Mouse (Mus musculus) embryonic facial prominence, embryonic 14.5 days (tissue): ENCODE measurements at regions not wholly inside any gene's neighbourhood (a gene's known extent, or its start where the extent isn't known, plus 50 kb on each side); places are given as distances from the start of the nearest gene placed in this dataset.

ENCODE experiments used
- ATAC-seq: fragments of 200-750 bp; cut with Nextera tagmentation; 2 replicates; pipeline ENCODE4 v1.8.0; 2017; ENCODE audit warnings: low read depth, moderate number of reproducible peaks, moderate TSS enrichment
- DNase-seq: peaks from one replicate; pipeline ENCODE4 v3.0.0-alpha.2; 2015; ENCODE audit warnings: low spot score
- H3K27ac ChIP-seq: fragments of 300-500 bp; sonication (generic); replicated peaks from 2 replicates; pipeline ENCODE4 v1.5.1; 2014; ENCODE audit warnings: low read depth, mild to moderate bottlenecking, low read length, moderate library complexity
- H3K27me3 ChIP-seq: fragments of 300-500 bp; sonication (generic); replicated peaks from 2 replicates; pipeline ENCODE4 v1.6.1; 2014; ENCODE audit warnings: low read length; ENCODE audit not compliant: control insufficient read depth, insufficient read depth
- H3K36me3 ChIP-seq: fragments of 300-500 bp; sonication (generic); 2 replicates; pipeline ENCODE4 v1.6.1; 2014; ENCODE audit warnings: low read length, mixed read lengths; ENCODE audit not compliant: control insufficient read depth, insufficient read depth
- H3K4me1 ChIP-seq: fragments of 300-500 bp; sonication (generic); 2 replicates; pipeline ENCODE4 v1.6.1; 2014; ENCODE audit warnings: antibody characterized with exemption, low read length; ENCODE audit not compliant: control insufficient read depth, insufficient read depth
- H3K4me2 ChIP-seq: fragments of 300-500 bp; sonication (generic); 2 replicates; pipeline ENCODE4 v1.6.1; 2014; ENCODE audit warnings: low read depth, mild to moderate bottlenecking, low read length, moderate library complexity, mixed read lengths
- H3K4me3 ChIP-seq: fragments of 300-500 bp; sonication (generic); 2 replicates; pipeline ENCODE4 v1.5.1; 2014; ENCODE audit warnings: low read depth, mild to moderate bottlenecking, low read length
- H3K9ac ChIP-seq: fragments of 300-500 bp; sonication (generic); 2 replicates; pipeline ENCODE4 v1.6.1; 2014; ENCODE audit warnings: low read depth, mild to moderate bottlenecking, low read length, moderate library complexity, mixed read lengths
- H3K9me3 ChIP-seq: fragments of 300-500 bp; sonication (generic); 2 replicates; pipeline ENCODE4 v1.6.1; 2016; ENCODE audit warnings: low read length; ENCODE audit not compliant: control insufficient read depth
- WGBS: fragments of 180-500 bp; shearing (Covaris S2); extraction: QIAGEN DNeasy Blood & Tissue Kit; methylation state at CpG from one replicate; pipeline ENCODE4 v1.1.7; 2014; 5-methylcytosine and 5-hydroxymethylcytosine counted together

- H3K27ac ChIP-seq: no peak overlapping the region
- no peaks in the 10 kb centered on the region for H3K4me1 ChIP-seq
- H3K4me2 ChIP-seq: no peak overlapping the region
- no peak overlapping the region for H3K9ac ChIP-seq
- DNase-seq: no peak
- H3K4me3 ChIP-seq: no peak overlapping the region
- H3K27me3 ChIP-seq: no peaks in the 10 kb centered on the region
- 58% methylated on average over 3 of the region's 3 CpGs for WGBS
- no peaks in the 10 kb centered on the region for H3K9me3 ChIP-seq
- no peak for ATAC-seq
- H3K36me3 ChIP-seq: no peaks in the 10 kb centered on the region
Measured at GRCm38 (mm10) chr1:158170006-158170405, 186.1 kb downstream of the Brinp2 start.

- Histone ChIP-seq H3K27ac (no peak overlapping the region), H3K9ac (no peak overlapping the region), H3K9me3 (no peaks in the 10 kb centered on the region), H3K36me3 (no peaks in the 10 kb centered on the region), H3K4me3 (no peak overlapping the region), H3K4me1 (no peaks in the 10 kb centered on the region), H3K4me2 (no peak overlapping the region), H3K27me3 (no peaks in the 10 kb centered on the region)
- 57% methylated on average over 4 of the region's 4 CpGs for WGBS
- DNase-seq: no peak
- no peak for ATAC-seq
Measured at GRCm38 (mm10) chr1:158180095-158180494, 176.0 kb downstream of the Brinp2 start.

GRCm38 (mm10) chr1:158181296-158181695, 174.8 kb downstream of the Brinp2 start:
- Histone ChIP-seq H3K27ac (no peak overlapping the region), H3K4me1 (no peaks in the 10 kb centered on the region), H3K9ac (no peak overlapping the region), H3K9me3 (no peaks in the 10 kb centered on the region), H3K4me3 (no peak overlapping the region), H3K27me3 (no peaks in the 10 kb centered on the region), H3K36me3 (no peaks in the 10 kb centered on the region), H3K4me2 (no peak overlapping the region)
- no peak for DNase-seq
- no peak for ATAC-seq
- WGBS: 90% methylated on average over 1 of the region's 1 CpGs

- no peaks in the 10 kb centered on the region for H3K27me3 ChIP-seq
- DNase-seq (peak; percentile 62), ATAC-seq (no peak)
- WGBS: 42% methylated on average over 8 of the region's 8 CpGs
- no peak overlapping the region for H3K27ac ChIP-seq
- no peaks in the 10 kb centered on the region for H3K9me3 ChIP-seq
- no peaks in the 10 kb centered on the region for H3K36me3 ChIP-seq
- H3K9ac ChIP-seq: no peak overlapping the region
- H3K4me2 ChIP-seq: no peak overlapping the region
- peaks cover 4% of the 10 kb centered on the region for H3K4me1 ChIP-seq
- H3K4me3 ChIP-seq: no peak overlapping the region
Measured at GRCm38 (mm10) chr1:158187651-158188050, 168.5 kb downstream of the Brinp2 start.

GRCm38 (mm10) chr1:158192841-158193551, 163.1 kb downstream of the Brinp2 start:
- H3K9me3 ChIP-seq: no peaks in the 10 kb centered on the region
- no peak overlapping the region for H3K4me2 ChIP-seq
- DNase-seq (peak; percentile 80), ATAC-seq (peak; percentile 85)
- no peak overlapping the region for H3K4me3 ChIP-seq
- H3K9ac ChIP-seq: no peak overlapping the region
- H3K27me3 ChIP-seq: no peaks in the 10 kb centered on the region
- H3K27ac ChIP-seq: no peak overlapping the region
- H3K4me1 ChIP-seq: peaks cover 13% of the 10 kb centered on the region
- H3K36me3 ChIP-seq: no peaks in the 10 kb centered on the region
- 34% methylated on average over 12 of the region's 12 CpGs for WGBS

GRCm38 (mm10) chr1:158193968-158194565, 162.1 kb downstream of the Brinp2 start:
- no peak overlapping the region for H3K27ac ChIP-seq
- ATAC-seq: no peak
- 69% methylated on average over 11 of the region's 12 CpGs for WGBS
- H3K9ac ChIP-seq: no peak overlapping the region
- H3K4me2 ChIP-seq: no peak overlapping the region
- no peak for DNase-seq
- H3K36me3 ChIP-seq: no peaks in the 10 kb centered on the region
- no peak overlapping the region for H3K4me3 ChIP-seq
- peaks cover 12% of the 10 kb centered on the region for H3K4me1 ChIP-seq
- H3K9me3 ChIP-seq: no peaks in the 10 kb centered on the region
- no peaks in the 10 kb centered on the region for H3K27me3 ChIP-seq
